Mouse (Mus musculus) CD4-positive naive resting alpha-beta T cell, adult 76 days (primary cell): ENCODE data around the gene Gm28919. TPM values are rescaled to one million over a fixed set of nuclear protein-coding genes. Genes with fewer than 3 reads are reported as not detected.

Experiments used
- total RNA-seq: library from RNA; stranded (reverse); gene quantifications from one replicate; pipeline ENCODE4 v1.2.4, GENCODE M21; 2023

Gene Gm28919
- not detected for total RNA-seq

GRCm38 (mm10) chrY:6583246-6583645, at the start of gene Gm28919:
Gm28919 (plus strand) TSS chrY:6583546.

Other genes starting within 250 kb of the Gm28919 start
- not detected for gene Gm21719, start 99.3 kb downstream of the Gm28919 start, total RNA-seq